Mouse (Mus musculus): ENCODE measurements at regions not wholly inside any gene's neighbourhood (a gene's known extent, or its start where the extent isn't known, plus 50 kb on each side); places are given as distances from the start of the nearest gene placed in this dataset.

DNA sequence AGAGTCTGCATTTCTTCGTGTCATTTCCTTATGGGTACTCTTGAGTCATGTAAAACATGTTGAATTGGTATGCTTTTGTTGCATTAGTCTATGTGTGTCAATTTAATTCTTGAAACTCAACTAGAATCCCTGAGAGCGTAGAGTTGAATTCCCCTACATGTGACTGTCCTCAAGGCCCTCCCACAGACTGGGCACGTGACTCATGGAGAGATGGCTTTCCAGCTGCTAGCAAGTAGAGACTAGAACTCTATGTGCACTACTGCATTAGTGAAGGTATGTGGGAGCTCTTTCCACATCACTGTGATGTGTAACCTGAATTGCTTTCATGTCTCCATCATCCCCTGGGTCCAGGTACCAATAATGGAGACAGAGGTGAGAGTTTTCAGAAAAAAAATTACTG is 182.3 kb upstream of the Ankrd55 start:
- TF ChIP-seq CTCF (IDR thresholded peaks at IDR 0.05; ENCODE audit: control insufficient read depth, insufficient read depth, low read length) (no peak), POLR2A (IDR thresholded peaks at IDR 0.05; ENCODE audit: borderline replicate concordance, control insufficient read depth, low read depth, low read length) (no peak)
